Mouse (Mus musculus) cortical plate, adult 2 months (tissue): Measurements from ENCODE around the gene 5430427O19Rik. TPM values are rescaled to one million over a fixed set of nuclear protein-coding genes. Genes with fewer than 3 reads are reported as not detected.

ENCODE experiments used
- H3K27ac ChIP-seq: fragments of 200-500 bp; 2 replicates; pipeline ENCODE4 v1.5.1; 2012; ENCODE audit warnings: low read length, control low read depth, inconsistent platforms; ENCODE audit not compliant: insufficient read depth
- H3K4me1 ChIP-seq: fragments of 200-500 bp; 2 replicates; pipeline ENCODE4 v1.6.1; 2011; ENCODE audit warnings: low read length; ENCODE audit not compliant: control insufficient read depth, insufficient read depth
- H3K4me3 ChIP-seq: fragments of 200-500 bp; 2 replicates; pipeline ENCODE4 v1.5.1; 2011; ENCODE audit warnings: mild to moderate bottlenecking, low read length, control low read depth; ENCODE audit not compliant: insufficient read depth
- CTCF ChIP-seq: fragments of 200-500 bp; IDR thresholded peaks from 2 replicates; pipeline ENCODE4 v1.5.1; 2011; ENCODE audit warnings: mild to moderate bottlenecking, control low read depth, low read length; ENCODE audit not compliant: insufficient read depth; ENCODE audit errors: extremely low read depth
- POLR2A ChIP-seq: fragments of 200-500 bp; IDR thresholded peaks from 2 replicates; pipeline ENCODE4 v1.6.1; 2011; ENCODE audit warnings: mild to moderate bottlenecking, low read length, control low read depth; ENCODE audit not compliant: insufficient read depth; ENCODE audit errors: extremely low read depth
- polyA plus RNA-seq: library from polyadenylated mRNA; depleted of rRNA; stranded (reverse); fragments of >200 nt; gene quantifications from 2 replicates; pipeline ENCODE4 v1.2.3, GENCODE M21; 2012; rRNA removed

The 5430427O19Rik gene
- polyA plus RNA-seq, 1 experiment, result 0.15 TPM

DNA sequence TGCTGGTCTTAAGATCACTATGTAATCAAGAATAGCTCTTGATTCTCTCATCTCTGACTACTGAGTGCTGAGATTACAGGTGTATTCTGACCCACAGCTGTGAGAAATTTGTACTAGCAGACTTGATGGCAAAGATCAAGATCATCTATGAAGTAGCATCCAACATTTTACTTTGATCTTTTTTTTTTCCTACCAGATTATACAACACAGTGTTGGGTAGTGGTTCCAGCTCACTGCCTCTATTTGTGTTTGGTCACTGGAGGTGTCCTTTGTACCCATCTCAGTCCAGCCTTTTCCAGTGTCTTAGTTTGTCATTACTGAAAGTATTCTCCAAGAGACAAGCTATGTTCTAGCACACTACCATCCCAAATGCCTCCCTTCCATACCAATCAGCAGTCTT, 5.8 kb downstream of the 5430427O19Rik start:
- TF ChIP-seq POLR2A, result no peak
- no peak for TF ChIP-seq CTCF
- H3K4me1 ChIP-seq, result no peaks in the 10 kb centered on the region
- no peak overlapping the region for H3K27ac ChIP-seq
- no peak overlapping the region for H3K4me3 ChIP-seq

DNA sequence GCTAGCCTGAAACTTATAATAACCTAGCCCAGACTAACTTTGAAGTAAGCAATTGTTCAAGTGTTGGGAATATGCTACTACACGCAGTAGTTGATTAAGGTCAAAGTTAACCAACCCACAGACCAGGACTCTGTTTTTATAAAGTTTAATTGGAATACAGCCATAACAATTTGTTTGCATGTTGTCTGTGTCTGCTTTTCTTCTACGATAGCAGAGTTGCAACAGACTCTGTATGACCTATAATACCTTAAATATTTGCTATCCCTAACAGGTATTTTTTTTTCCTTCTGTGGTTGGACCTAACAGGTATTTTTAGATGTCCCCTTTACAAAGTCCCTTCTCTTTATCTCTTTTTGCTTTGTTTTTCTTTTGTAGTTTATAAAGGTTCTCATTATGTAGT, 7.6 kb downstream of the 5430427O19Rik start:
- Histone ChIP-seq H3K4me1 (no peaks in the 10 kb centered on the region), H3K27ac (no peak overlapping the region), H3K4me3 (no peak overlapping the region)
- no peak for TF ChIP-seq POLR2A
- TF ChIP-seq CTCF, result no peak

DNA sequence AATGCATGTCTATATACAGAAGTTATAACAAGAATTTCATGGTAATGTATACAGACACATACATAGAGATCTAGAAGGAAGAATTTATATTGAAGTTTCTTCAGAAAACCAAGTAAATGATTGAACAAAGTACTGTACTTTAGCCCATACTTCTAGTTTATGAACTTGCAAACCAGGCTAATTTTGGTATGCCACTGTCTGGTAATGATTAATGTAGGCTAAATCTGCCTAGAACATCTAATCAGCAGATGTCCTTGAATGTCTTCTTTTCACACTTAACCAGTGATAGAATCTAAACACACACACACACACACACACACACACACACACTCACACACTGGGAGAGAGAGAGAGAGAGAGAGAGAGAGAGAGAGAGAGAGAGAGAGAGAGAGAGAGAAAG, 8.1 kb downstream of the 5430427O19Rik start:
- Histone ChIP-seq H3K27ac (no peak overlapping the region), H3K4me1 (no peaks in the 10 kb centered on the region), H3K4me3 (no peak overlapping the region)
- TF ChIP-seq POLR2A, result no peak
- no peak for TF ChIP-seq CTCF

DNA sequence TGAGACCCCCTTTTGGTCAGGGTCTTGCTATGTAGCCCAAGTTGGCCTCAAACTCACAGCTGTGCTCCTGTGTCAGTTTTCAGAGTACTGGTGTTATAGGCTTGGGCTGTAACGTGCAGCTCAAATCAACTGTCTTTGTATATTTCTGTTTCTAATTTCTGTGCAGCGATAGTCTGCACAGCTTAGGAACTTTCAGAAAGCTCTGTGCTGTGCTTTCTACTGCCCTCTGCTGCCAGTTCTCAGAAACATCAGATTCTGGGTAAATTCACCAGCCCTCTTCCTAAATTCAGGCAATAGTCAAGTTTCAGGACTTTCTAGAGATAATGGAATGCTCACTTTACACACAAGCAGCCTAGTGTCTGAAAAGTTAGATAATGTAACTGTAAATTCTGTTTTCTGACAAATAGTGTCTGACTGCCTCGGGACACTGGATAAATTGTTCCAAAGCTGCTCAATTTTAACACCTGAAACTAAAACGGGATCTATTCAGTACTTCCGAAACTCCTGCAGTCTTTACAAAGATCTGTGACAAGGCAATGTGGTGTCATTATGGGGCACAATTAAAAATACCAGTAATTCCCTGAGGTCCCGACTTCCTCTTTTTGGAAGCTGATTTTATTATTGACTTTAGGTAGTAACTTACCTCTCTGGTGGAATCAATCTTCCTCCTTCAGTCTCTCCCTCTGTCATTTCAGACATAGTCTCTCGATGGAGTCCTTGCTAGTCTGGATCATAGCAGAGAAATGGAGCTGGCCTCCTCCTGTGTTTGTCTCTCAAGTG, 9.2 kb downstream of the 5430427O19Rik start:
- Histone ChIP-seq H3K4me3 (no peak overlapping the region), H3K4me1 (no peaks in the 10 kb centered on the region), H3K27ac (no peak overlapping the region)
- TF ChIP-seq POLR2A (no peak), CTCF (peak; percentile 41; the same call in 1 of the 2 replicates)

DNA sequence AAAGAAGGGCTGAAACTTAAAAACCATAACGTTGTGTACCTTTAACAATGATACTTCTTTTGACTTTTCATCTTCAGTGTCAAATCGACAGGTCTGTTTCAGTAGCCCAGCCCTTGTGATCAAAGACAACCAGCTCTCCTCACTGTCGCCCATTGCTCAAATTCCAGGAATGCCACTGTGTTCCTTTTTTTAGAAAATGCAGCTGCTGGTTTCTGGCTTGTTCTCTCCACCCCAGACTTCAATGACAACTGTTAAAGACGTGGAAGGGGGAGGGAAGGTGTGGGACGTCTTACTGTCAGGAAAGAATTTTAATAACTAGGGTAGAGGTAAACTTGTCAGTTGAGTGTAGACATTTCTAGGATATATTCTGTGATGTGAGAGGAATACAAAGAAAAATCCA, 16.5 kb downstream of the 5430427O19Rik start:
- no peak for TF ChIP-seq CTCF
- no peak for TF ChIP-seq POLR2A
- Histone ChIP-seq H3K4me1 (no peaks in the 10 kb centered on the region), H3K27ac (no peak overlapping the region), H3K4me3 (no peak overlapping the region)

DNA sequence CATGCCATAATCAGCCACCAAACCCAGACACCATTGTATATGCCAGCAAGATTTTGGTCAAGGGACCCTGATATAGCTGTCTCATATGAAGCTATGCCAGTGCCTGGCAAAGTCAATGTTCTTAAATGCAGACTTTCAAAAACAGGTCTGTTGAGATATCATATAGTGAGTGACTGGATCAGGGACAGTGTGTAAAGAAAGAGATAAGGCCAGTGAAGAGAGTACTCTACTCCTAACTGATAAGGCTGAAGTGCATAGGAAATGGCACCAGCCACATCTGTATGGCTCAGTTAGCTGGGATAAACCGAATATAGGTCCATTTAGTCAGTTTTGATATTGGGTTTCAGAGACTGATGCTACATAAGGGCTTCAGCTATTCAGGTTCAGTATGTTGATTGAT, 31.0 kb downstream of the 5430427O19Rik start:
- no peak overlapping the region for H3K27ac ChIP-seq
- H3K4me3 ChIP-seq, result no peak overlapping the region
- TF ChIP-seq CTCF, result no peak
- no peak for TF ChIP-seq POLR2A
- H3K4me1 ChIP-seq, result no peaks in the 10 kb centered on the region

DNA sequence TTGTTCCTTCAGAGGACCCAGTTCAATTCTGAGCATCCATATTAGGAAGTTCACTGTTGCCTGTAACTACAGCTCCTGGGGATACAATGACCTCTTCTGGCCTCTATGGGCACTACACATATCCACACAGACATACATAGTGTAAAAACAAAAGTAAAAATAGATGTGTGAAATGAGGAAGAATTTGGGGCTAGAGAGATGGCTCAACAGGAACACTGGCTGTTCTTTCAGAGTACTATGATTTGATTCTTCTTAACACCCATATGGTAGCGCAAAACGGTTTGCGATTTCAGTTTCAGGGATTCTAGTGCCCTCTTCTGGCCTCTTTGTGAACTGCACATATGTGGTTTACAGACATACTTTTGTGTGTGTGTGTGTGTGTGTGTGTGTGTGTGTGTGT, 48.9 kb downstream of the 5430427O19Rik start:
- H3K4me3 ChIP-seq, result no peak overlapping the region
- no peak overlapping the region for H3K27ac ChIP-seq
- no peaks in the 10 kb centered on the region for H3K4me1 ChIP-seq
- TF ChIP-seq POLR2A (no peak), CTCF (0 out of 2 replicates have a peak, but pooled peaks have one; percentile 8)

DNA sequence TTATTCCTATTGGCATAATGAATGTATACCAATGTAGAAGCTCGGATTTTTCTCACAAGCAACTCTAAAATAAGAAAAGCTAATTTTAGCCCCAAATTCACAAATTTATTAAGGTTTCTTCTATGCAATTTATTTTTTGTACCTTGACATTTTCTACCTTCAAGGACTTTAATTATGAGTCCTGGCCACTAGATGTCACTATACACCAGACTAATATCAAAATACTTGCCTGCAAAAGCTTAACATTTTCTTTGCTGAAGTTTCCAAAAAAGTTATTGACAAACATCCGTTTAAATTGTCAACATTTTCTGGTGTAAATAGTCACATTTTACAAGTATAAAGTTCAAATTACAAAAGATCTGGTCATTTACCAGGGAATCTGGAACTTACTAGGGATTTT, 62.8 kb downstream of the 5430427O19Rik start:
- Histone ChIP-seq H3K4me1 (no peaks in the 10 kb centered on the region), H3K4me3 (no peak overlapping the region), H3K27ac (no peak overlapping the region)
- TF ChIP-seq POLR2A (no peak), CTCF (no peak)

Other genes with a start within 250 kb of the 5430427O19Rik start
- 12.7 and 12.9 TPM in 2 replicates for gene Gk, start 93.5 kb upstream of the 5430427O19Rik start, polyA plus RNA-seq
- not detected in 2 replicates for gene Samt3, start 173.8 kb downstream of the 5430427O19Rik start, polyA plus RNA-seq